Mouse (Mus musculus): ENCODE measurements around the gene Bhlhe40.
A peak's percentile ranks its signal among the peaks of the same experiment; 100 is the strongest.

Gene Bhlhe40

DNA sequence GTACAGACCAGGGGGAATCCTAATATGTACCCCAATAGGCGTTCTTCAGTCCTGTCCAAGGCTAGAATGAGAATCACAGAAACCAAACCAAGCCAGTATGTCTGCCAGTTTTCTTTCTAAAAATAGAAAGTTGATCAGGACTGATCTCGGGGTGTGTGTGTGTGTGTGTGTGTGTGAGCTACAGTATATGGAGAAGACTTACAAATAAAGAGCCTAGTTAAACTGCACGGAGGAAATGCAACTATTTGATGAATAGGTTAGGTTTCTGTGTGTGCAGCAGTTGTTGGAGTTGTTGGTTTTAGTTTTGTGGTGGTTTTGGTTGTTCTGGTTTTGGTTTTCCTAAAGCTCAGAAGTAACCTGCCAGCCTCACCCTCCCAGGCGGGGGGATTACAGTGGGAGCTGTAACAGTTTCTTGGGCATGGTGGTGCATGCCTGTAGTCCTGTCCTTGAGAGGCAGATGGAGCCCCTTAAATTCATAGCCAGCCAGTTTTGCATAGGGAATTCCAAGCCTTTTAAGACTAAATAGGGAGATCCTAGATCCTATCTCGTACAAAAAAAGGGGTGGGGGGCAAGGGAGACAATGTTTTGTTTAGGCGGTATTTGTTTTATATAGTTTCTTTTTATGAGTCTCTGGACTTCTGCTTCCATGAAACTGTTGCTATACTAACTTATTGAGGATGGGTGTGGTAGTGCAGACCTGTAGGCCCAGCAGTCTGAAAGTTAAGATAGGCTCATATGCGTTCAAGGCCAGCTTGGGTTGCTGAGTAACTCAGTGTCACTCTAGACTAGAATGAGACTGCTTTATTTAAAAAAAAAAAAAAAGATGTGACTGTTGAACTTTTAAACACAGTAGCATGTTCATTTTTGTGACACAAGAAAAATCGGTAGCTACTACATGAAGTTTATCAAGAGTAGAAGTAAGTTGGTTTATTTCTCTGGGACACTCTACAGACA lies 3.1 kb downstream of the Bhlhe40 start:
- no peak for DNase-seq

DNA sequence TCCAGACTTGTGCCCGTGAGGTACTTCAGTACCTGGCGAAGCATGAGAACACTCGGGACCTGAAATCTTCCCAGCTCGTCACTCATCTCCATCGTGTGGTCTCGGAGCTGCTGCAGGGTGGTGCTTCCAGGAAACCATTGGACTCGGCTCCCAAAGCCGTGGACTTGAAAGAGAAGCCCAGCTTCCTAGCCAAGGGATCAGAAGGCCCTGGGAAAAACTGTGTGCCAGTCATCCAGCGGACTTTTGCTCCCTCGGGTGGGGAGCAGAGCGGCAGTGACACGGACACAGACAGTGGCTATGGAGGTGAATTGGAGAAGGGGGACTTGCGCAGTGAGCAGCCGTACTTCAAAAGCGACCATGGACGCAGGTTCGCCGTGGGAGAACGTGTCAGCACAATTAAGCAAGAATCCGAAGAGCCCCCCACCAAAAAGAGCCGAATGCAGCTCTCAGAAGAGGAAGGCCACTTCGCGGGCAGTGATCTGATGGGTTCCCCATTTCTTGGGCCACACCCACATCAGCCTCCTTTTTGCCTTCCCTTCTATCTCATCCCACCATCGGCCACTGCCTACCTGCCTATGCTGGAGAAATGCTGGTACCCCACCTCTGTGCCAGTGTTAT lies 4.2 kb downstream of the Bhlhe40 start:
- no peak for DNase-seq

DNA sequence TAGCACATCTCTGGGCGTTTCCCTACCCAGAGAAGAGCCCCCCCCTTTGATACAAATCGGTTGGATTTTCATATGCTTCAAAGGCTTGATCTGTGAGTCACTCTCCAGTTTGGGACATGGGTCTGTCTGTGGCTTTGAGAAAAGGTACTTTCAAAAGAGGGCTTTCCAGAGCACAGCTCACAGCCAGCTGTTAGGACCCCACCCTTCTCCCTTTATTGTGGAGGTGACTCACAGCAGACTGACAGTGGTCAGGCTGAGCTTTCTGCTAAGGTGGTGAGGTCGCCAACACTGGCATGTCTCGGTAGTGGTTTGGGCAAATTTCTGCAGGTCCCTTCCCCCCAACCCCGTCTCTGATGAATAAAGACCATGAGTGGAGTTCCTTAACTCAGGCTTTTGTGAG lies 5.2 kb downstream of the Bhlhe40 start:
- no peak for DNase-seq

DNA sequence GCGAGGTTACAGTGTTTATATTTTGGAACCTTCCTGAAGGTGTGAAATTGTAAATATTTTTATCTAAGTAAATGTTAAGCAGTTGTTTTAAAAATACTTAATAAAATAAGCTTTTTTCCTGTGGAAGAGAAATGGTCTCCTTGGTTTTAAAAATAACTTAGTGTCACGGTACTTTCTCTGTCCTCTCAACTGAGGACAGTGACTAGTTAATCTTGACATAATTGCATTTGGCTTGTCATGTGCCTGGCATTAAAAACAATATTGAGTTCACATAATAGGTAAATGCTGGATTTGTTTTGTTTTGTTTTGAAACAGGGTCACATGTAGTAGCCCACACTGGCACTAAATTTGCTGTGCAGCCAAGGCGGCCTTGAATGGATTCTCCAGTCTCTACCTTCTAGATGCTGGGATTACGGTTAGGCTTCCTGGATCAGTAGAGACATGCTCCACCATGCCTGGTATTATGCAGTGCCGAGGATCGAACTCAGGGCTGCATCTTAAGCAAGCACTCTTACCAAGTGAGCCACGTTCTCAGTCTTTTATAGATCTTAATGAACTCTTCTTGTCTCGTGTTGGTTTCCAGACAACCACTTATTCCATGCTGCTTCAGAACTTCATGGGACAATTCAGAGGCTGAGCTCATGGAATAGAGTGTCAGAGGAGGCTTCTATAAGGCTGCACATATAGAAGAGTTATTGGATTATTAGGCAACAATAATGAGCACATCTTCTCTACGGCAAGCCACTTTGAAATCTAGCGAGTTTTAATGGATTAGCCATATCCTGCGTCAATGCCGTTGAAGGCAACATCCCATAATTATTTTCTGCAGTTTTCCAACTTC lies 6.4 kb downstream of the Bhlhe40 start:
- DNase-seq, result no peak

DNA sequence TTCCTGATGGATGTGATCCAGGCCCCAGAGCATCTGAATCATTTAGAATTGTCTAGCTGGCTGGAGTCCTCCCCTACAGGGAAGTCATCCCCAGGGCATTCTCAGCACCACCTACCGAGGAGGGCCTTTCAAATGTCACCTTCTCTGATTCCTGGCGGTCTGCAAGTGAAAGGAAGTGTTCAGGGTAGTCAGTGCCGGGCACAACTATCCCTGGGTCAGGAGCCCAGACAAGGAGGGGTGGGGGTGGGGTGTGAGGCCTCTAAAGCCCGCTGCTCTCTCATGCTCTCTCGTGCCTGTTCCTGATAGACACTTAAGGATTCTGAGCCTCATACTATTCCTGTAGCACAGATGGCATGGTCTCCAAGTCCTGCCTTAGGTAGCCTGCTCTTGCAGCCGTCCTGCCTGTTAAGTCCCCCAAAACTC lies 7.2 kb downstream of the Bhlhe40 start:
- DNase-seq, result no peak

DNA sequence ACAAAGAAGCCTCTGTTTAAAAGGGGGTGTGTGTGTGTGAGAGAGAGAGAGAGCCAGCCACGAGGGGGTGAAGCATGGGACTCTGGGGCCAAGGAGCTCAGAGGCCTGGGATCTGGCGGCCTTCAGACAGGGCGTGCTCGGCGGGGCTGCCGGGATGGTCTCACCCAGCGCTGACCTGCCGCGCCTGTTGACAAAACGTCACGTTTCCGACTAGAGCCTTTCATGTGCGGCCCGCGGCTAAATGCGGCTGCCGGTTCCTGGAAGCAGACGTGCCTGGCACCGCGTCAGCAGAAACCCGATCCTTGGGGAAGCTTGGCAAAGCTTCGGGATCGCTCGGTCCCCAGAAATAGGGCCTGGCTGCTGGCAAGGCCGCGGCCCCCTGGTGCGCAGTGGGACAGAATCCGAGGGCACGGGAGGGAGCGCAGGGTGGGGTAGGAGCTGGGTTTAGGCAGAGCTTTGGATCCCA lies 7.9 kb downstream of the Bhlhe40 start:
- DNase-seq, result peak; percentile 94 to 95

DNA sequence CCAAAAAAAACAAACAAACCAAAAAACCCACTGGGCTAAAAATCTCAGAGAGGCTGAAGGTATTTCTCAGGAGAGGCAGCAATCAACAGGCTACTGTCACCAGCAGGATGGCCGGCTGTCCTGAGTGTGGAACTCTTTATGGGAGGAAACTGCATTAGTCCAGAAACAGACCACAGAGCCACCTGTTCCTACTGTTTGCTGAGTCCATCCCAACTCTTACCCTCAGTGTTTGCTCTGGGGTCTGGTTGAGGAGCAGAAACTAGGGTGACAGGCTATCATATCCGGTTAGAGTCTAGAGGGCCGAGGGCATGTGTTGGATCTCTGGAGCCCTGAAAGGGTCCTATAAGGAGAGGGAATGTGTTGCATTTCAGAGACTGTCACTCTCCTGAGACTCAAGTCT lies 9.8 kb downstream of the Bhlhe40 start:
- no peak for DNase-seq

DNA sequence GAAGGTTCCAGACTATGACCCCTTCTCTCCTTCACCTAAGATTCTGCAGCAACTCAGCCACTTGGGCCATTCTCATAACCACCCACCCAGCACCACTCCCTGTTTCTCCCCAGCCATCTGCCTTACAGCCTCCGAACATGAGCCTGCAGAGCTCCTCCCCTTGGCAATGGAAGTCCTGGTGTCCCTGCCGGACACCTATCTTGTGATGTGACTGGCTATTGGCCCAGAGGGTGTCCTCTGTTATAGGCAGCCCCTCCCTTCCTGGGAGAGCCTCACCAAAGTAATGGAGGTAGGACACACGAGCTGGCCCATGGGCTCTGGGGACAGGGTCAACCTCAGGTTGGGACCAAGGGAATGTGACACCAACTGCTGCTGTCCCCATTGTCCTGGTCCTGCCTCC lies 10.4 kb downstream of the Bhlhe40 start:
- DNase-seq, result no peak

DNA sequence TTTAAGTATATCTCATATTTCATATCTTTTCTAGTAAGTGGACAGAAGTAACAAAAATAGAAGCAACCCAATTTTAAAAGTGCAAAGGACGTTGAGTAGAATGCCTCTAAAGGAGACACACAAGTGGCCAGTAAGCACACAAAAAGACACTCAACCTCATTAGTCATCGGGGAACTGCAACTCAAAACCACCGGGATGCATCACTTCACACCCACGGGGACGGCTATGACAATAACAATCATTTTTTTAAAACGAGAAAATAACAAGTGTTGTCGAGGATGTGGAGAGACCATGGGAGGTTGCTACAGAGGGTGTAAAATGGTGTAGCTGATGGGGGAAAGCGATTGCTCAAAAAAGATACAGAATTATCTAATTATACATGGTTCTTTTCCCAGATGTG lies 11.7 kb downstream of the Bhlhe40 start:
- DNase-seq, result no peak

DNA sequence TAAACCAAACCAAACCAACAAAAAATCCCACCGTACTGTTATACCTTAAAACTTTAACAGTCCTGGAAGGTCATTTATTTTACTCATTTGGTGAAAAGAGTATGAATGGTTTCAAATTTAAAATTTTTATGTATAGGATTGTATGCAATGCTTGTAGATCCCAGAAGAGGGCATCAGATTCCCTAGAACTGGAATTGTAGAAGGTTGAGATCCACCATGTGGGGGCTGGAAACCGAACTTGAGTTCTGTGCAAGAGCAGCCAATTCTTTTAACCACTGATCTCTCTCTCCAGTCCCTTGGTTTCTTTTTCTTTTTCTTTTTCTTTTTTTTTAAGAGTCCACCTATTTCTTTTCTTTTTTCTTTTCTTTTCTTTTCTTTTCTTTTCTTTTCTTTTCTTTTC lies 13.8 kb downstream of the Bhlhe40 start:
- DNase-seq, result no peak

DNA sequence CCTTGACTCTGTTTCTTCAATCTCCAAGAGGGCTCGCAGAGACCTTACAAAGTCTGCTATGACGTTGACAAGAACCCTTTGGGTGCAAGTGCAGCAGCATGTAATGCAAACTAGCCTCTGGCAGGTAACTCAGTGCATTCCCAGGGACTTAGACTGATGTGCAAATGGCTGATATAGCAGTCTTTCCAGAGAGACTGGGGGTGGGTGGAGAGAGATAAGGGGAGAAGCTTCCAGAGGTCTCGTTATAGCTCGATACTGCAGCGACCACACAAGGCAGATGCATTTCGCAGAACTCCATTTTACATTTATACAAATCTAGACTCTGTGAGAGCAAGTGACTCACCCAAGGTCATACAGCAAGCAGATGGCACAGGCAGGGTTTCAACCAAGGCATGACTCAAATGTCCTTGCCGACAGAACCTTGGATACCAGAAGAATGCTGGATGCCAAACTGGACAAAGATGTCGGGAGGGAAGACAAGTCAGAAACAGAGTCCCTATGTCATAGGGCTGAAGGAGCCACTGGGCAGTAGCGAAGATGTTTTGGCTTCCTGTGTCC lies 16.4 kb downstream of the Bhlhe40 start:
- no peak for DNase-seq

DNA sequence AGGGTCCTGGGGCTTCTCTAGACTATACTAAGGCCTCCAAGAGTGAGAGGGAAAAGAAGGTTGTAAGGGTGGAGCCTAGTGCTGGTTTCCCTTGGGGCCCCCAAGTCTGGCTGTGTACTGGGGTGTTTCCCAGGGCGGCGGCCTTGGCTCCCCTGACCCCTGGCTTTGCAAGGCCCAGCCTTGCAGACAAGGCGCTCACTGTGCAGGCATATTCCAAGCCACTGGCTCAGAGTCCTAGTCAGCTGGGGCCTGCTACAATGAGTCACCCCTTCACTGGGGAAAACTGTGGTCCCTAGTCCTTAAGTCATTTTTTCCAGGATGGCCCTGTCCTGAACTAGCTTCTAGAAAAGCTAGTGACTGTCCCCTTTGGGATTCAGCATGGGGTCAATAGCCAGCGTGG lies 17.3 kb downstream of the Bhlhe40 start:
- DNase-seq, result no peak

DNA sequence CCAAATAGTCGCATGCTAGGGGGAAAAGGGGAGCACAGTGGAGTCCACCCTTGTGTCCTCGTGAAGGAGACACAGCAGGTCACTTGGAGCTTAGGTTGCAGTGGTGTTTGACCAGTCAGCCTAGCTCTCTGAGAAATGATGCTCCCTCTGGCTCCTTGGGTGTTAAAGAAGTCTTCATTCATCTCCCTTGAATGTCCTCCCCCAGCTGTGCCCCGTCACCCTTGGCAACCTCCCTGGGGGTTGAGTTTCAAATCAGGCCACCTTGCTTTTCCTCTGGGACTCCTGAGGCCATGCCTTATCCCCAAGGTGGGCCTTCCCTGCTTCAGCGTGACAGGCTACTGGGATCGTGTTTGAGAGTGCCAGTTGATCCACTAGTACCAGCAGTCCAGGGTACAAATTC lies 17.8 kb downstream of the Bhlhe40 start:
- DNase-seq, result no peak

DNA sequence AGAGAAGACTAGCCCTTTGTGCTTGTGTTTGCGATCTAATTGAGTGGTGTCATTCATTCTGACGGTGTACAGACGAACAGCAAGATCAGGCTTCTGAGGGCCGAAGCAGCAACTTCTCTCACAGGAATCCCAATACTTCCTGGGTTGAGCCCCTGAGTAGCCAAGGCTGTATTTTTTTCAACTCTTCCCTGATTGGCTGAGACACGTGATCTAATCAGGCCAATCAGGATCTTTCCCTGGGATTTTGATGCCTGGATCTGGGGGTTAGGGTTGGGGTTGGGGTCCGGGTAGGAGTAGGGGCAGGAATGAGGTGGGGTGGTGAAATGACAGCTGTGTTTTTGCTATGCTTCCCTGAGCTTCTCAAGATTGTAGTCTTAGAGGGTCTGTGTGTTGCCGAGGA lies 20.1 kb downstream of the Bhlhe40 start:
- DNase-seq, result no peak

DNA sequence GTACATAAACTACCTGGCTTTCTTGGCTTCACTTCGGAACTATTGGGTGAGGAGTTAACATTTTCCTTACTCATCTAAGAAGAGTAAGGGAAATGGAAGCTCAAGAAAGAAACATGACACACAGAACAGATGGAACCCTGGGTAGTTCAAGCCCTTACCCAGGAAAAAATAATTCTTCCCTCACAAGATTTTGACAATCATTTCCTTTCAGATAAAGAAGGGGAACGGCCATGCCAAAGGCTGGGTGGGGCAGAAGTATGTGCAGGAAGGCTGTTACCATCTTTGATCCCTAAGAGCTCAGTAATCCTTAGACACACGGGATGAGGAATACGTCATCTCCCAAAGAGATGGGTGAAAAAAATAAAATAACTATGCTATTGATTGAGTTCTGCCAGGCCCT lies 20.7 kb downstream of the Bhlhe40 start:
- DNase-seq, result no peak

DNA sequence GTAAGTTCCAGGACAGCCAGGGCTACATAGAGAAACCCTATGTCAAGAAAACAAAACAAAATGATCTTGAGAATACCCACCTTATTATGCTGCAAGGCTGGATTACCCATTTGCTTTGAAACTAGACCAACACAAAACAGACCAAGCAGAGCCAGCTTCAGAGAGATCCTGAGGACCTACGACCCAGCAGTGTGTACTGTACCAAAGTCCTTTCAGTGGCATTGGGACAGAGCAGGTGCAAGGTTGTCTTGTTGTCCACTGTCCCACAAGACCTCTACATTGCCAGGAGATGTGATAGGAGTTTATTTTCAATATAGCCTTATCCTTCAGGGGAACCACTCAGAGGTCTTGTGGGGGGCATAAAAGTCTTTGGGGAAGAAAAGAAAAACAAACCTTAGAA lies 22.7 kb downstream of the Bhlhe40 start:
- no peak for DNase-seq

DNA sequence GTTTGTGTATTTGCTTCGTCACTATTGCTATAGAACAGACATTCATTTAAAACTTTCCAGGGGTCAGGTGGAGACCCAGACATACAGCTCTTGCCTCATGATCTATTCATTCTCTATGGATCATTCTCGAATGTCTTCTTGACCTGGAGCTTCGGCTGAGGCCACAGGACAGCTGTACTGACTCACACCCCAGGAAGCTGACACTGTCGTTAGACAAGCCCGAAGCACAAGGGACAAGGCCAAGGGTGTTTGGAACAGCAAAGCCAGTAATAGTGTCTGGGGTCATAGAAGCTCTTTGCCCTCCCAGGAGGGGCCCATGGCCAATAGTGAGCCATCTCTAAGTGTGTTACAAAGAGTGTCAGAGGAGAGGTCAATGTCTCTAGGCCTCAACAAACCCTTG lies 24.0 kb downstream of the Bhlhe40 start:
- no peak for DNase-seq

DNA sequence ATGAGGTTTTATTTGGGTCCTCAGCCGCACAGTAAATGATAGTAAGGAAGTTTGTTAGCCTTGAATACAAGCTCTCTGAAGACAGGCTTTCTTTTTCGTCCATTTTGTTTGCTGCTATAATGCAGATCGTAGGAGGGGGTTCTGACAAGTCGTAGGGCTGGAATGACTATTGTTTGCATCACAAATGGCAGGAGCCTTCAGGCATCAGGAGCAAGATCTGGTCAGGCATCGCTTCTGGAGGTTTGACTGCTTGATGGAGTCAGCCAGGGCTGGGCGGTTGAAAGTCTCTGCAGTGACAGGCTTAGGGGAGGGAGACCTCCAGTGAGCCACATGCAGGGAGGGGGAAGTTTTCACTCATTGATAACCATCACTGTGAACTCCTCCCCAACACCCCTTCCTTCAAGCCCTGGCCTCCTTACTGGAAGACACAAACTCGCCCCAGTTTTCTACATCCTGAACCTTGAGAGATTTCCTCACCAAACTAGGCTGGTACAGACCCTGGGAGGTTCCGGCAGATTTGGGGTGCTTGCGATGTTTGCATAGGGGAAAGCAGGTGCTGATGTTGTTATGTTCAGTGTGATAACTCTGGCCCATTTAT lies 25.4 kb downstream of the Bhlhe40 start:
- no peak for DNase-seq

DNA sequence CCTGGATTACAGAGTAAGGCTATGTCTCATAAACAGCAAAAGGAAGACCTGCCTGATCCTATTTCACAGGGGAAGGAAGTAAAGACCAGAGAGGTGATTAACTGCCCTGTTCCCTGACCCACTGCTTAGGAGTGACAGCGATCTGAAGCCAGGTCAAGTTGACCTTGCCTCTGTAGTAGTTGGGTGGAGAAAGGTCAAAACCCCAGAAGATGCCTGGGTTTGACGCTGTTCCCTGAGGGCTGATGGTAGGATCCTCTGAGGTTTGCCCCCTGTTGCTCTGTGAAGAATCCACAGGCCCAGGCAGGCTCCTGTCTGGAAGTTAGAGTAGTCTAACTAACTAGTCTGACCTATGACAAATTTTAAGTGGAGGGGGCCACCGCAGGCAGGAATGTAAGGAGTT lies 26.5 kb downstream of the Bhlhe40 start:
- no peak for DNase-seq

DNA sequence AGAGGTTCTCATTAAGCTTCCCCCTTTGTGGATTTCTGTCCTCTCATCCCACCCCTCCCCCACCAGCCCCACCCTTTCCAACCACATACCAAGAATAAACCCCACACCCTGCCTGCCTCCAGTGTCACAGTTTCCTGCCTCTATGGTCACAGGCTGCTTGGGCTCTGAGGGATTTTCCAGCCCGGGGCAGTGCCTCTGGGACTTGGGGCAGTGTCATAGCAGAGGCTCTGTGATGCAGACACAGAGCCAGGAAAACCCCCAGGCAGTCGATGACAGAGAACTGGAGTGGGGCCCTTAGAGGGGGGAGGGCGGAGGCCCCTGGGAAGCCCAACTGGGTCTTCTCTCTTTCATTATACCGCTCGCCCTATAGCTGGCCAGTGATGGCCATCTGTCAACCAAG lies 27.9 kb downstream of the Bhlhe40 start:
- no peak for DNase-seq

DNA sequence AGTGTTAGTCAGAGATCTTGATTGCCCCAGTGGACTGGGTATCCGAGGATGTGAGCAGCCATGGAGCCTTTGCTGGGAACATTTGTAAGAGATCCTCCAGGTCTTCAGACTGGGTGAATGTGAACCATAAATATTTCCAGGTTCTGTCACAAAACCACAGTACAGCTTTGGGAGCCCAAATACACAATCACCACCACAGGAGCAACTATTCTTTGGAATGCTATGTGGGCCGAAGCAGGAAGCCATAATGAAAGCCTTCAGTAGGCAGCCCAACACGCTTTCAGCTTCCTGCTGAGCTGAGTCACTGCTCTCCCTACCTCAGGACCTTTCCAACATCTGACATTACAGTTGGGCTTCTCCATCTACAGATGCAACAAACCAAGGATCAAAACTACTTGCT lies 32.6 kb downstream of the Bhlhe40 start:
- no peak for DNase-seq

DNA sequence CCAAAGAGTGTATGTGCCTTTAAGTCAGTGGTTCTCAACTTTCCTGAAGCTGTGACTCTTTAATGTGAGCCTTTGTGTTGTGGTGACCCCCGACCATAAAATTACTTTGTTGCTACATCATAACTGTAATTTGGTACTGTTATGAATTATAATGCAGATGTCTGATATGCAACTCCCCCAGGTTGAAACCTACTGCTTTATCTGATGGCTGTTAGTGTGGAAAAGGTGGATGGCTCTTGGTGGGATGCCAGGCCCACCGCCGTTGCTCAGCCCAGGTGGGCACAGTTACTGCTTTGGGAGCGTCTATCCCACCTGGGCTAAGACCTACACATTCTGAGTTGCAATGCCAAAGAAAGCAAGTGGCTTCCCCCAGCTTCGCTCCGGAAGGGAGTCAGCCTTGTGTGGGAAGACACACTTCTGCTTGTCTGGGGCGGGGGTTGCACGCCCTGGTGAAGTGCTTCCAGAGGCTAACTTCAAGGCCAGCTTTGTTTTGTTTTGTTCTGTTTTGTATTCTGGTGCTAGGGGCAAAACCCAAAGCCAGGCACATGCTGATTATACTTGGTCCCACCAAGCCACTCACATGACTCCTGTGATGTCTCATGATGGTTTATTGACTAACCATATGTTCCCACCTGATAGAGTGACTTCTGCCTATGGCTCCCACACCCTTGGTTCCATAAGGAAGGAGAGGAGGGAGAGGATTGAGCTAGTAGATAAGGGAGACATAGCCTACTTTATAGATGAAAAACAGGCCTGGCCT lies 34.7 kb downstream of the Bhlhe40 start:
- no peak for DNase-seq
